Mouse (Mus musculus): ENCODE results near the gene Jakmip3. TPM values are rescaled to one million over a fixed set of nuclear protein-coding genes. Genes with fewer than 3 reads are reported as not detected.

Jakmip3 gene
- under 1 TPM; 0.01 to 0.02 TPM for polyA plus RNA-seq (2012; fragmentation: generic; extraction: Trizol)

GRCm38 (mm10) chr7:138940612-138941461 is at the start of gene Jakmip3:
Jakmip3 (plus strand) TSS chr7:138940730.

GRCm38 (mm10) chr7:138909277-138910192 is 31.0 kb upstream of the Jakmip3 start, which contains the start of gene Bnip3:
Bnip3 (minus strand) TSS chr7:138909519.

GRCm38 (mm10) chr7:139085629-139086194 is 145.2 kb downstream of the Jakmip3 start, which contains the start of gene Dpysl4:
Dpysl4 (plus strand) TSS chr7:139086001.

Other genes with a start within 250 kb of the Jakmip3 start
- gene Ppp2r2d, start 94.7 kb upstream of the Jakmip3 start, polyA plus RNA-seq (2012; fragmentation: generic; extraction: Trizol) = 10 to 100 TPM; 10.4 to 24.0 TPM
- gene Mapk1ip1, start 94.5 kb upstream of the Jakmip3 start, polyA plus RNA-seq (2012; fragmentation: generic; extraction: Trizol) = 10 to 100 TPM in 1 of 2 experiments, 1 to 10 TPM in 1; 1.6 to 17.1 TPM
- 10 to 100 TPM in 1 of 2 experiments, 1 to 10 TPM in 1; 1.6 to 13.9 TPM for gene Bnip3, start 31.2 kb upstream of the Jakmip3 start, polyA plus RNA-seq (2012; fragmentation: generic; extraction: Trizol)
- not detected for gene Dpysl4, start 145.3 kb downstream of the Jakmip3 start, polyA plus RNA-seq (2012; fragmentation: generic; extraction: Trizol)

Data from C3H10T1/2 (cell line).